Mouse (Mus musculus): ENCODE results near the gene Fut11. TPM values are rescaled to one million over a fixed set of nuclear protein-coding genes. Genes with fewer than 3 reads are reported as not detected.
A peak's percentile ranks its signal among the peaks of the same experiment; 100 is the strongest.

Fut11 gene
- total and polyA plus RNA-seq, 2 experiments from 2014 or later, result 11.1 to 11.9 TPM

GRCm38 (mm10) chr14:20729871-20730270 is 35.1 kb downstream of the Fut11 start:
- TF ChIP-seq CTCF (IDR thresholded peaks at IDR 0.05; ENCODE audit: low read depth) (no peak), EP300 (IDR thresholded peaks at IDR 0.05; ENCODE audit: low read depth) (no peak)
- no peak for ATAC-seq (ENCODE audit: insufficient read depth, low read depth)
- peaks cover 75% of the 10 kb centered on the region for H3K36me3 ChIP-seq (replicated peaks; ENCODE audit: control insufficient read depth, insufficient read depth, low read length)

GRCm38 (mm10) chr14:20730853-20731602 is 36.3 kb downstream of the Fut11 start:
- 85% methylated on average over 9 of the region's 9 CpGs for WGBS
- peaks cover 71% of the 10 kb centered on the region for H3K36me3 ChIP-seq (replicated peaks; ENCODE audit: control insufficient read depth, insufficient read depth, low read length)
- no peak overlapping the region for H3K27ac ChIP-seq (ENCODE audit: low read depth)
- no peak overlapping the region for H3K4me3 ChIP-seq (ENCODE audit: low read depth, low read length)
- peaks cover 20% of the 10 kb centered on the region for H3K4me1 ChIP-seq (ENCODE audit: control insufficient read depth, insufficient read depth)
- no peak overlapping the region for H3K4me2 ChIP-seq (ENCODE audit: low read depth, low read length)
- no peak for ATAC-seq (ENCODE audit: insufficient read depth, low read depth)
- DNase-seq (ENCODE audit: low spot score), result no peak
- H3K27me3 ChIP-seq (ENCODE audit: control insufficient read depth, insufficient read depth, low read length), result no peaks in the 10 kb centered on the region
- no peaks in the 10 kb centered on the region for H3K9me3 ChIP-seq (replicated peaks; ENCODE audit: control insufficient read depth, low read length)
- H3K9ac ChIP-seq (replicated peaks; ENCODE audit: low read depth, low read length), result no peak overlapping the region
- TF ChIP-seq CTCF (IDR thresholded peaks at IDR 0.05; ENCODE audit: low read depth) (no peak), EP300 (IDR thresholded peaks at IDR 0.05; ENCODE audit: low read depth) (no peak)

More at GRCm38 (mm10) chr14:20729871-20730270, 35.1 kb downstream of the Fut11 start:
- H3K9me3 ChIP-seq (replicated peaks; ENCODE audit: control insufficient read depth, low read length), result no peaks in the 10 kb centered on the region
- H3K4me3 ChIP-seq (ENCODE audit: low read depth, low read length), result no peak overlapping the region
- WGBS, result 87% methylated on average over 9 of the region's 9 CpGs
- no peak for DNase-seq (ENCODE audit: low spot score)
- H3K4me1 ChIP-seq (ENCODE audit: control insufficient read depth, insufficient read depth), result peaks cover 16% of the 10 kb centered on the region
- H3K9ac ChIP-seq (replicated peaks; ENCODE audit: low read depth, low read length), result no peak overlapping the region
- H3K4me2 ChIP-seq (ENCODE audit: low read depth, low read length), result no peak overlapping the region
- no peak overlapping the region for H3K27ac ChIP-seq (ENCODE audit: low read depth)
- H3K27me3 ChIP-seq (ENCODE audit: control insufficient read depth, insufficient read depth, low read length), result no peaks in the 10 kb centered on the region

GRCm38 (mm10) chr14:20733041-20733951 is 38.5 kb downstream of the Fut11 start:
- H3K4me2 ChIP-seq (ENCODE audit: low read depth, low read length), result peak overlapping the region; percentile 97
- H3K4me1 ChIP-seq (ENCODE audit: control insufficient read depth, insufficient read depth), result peaks cover 20% of the 10 kb centered on the region
- H3K9ac ChIP-seq (replicated peaks; ENCODE audit: low read depth, low read length), result peak overlapping the region; percentile 96
- H3K36me3 ChIP-seq (replicated peaks; ENCODE audit: control insufficient read depth, insufficient read depth, low read length), result peaks cover 60% of the 10 kb centered on the region
- no peak for TF ChIP-seq CTCF (IDR thresholded peaks at IDR 0.05; ENCODE audit: low read depth)
- no peak for TF ChIP-seq EP300 (IDR thresholded peaks at IDR 0.05; ENCODE audit: low read depth)
- WGBS, result 39% methylated on average over 12 of the region's 12 CpGs
- DNase-seq (ENCODE audit: low spot score) (no peak), ATAC-seq (ENCODE audit: insufficient read depth, low read depth) (no peak)
- H3K4me3 ChIP-seq (ENCODE audit: low read depth, low read length), result peak overlapping the region; percentile 86
- no peaks in the 10 kb centered on the region for H3K9me3 ChIP-seq (replicated peaks; ENCODE audit: control insufficient read depth, low read length)
- no peaks in the 10 kb centered on the region for H3K27me3 ChIP-seq (ENCODE audit: control insufficient read depth, insufficient read depth, low read length)
- H3K27ac ChIP-seq (ENCODE audit: low read depth), result peak overlapping the region; percentile 98

GRCm38 (mm10) chr14:20733952-20734774 is 39.4 kb downstream of the Fut11 start, which contains the start of gene Ndst2:
Ndst2 (minus strand) TSS chr14:20734562.
- Histone ChIP-seq H3K27me3 (ENCODE audit: control insufficient read depth, insufficient read depth, low read length) (no peaks in the 10 kb centered on the region), H3K4me1 (ENCODE audit: control insufficient read depth, insufficient read depth) (peaks cover 20% of the 10 kb centered on the region), H3K9ac (replicated peaks; ENCODE audit: low read depth, low read length) (peak within 1 kb of the TSS; percentile 96), H3K9me3 (replicated peaks; ENCODE audit: control insufficient read depth, low read length) (no peaks in the 10 kb centered on the region), H3K4me3 (ENCODE audit: low read depth, low read length) (peak within 1 kb of the TSS; percentile 86), H3K36me3 (replicated peaks; ENCODE audit: control insufficient read depth, insufficient read depth, low read length) (peaks cover 60% of the 10 kb centered on the region), H3K27ac (ENCODE audit: low read depth) (peak within 1 kb of the TSS; percentile 98), H3K4me2 (ENCODE audit: low read depth, low read length) (peak within 1 kb of the TSS; percentile 97)
- WGBS, result under 1% methylated on average over 72 of the region's 81 CpGs
- TF ChIP-seq CTCF (IDR thresholded peaks at IDR 0.05; ENCODE audit: low read depth) (no peak), EP300 (IDR thresholded peaks at IDR 0.05; ENCODE audit: low read depth) (peak; percentile 74; the same call in 1 of the 2 replicates)
- ATAC-seq (ENCODE audit: insufficient read depth, low read depth), result peak; percentile 97
- peak; percentile 94 for DNase-seq (ENCODE audit: low spot score)

GRCm38 (mm10) chr14:20735052-20735451 is 40.3 kb downstream of the Fut11 start:
- Histone ChIP-seq H3K4me2 (ENCODE audit: low read depth, low read length) (peak overlapping the region; percentile 97; the same call in 1 of the 2 replicates), H3K36me3 (replicated peaks; ENCODE audit: control insufficient read depth, insufficient read depth, low read length) (peaks cover 59% of the 10 kb centered on the region), H3K4me1 (ENCODE audit: control insufficient read depth, insufficient read depth) (peaks cover 20% of the 10 kb centered on the region), H3K27me3 (ENCODE audit: control insufficient read depth, insufficient read depth, low read length) (no peaks in the 10 kb centered on the region), H3K27ac (ENCODE audit: low read depth) (peak overlapping the region; percentile 98), H3K9ac (replicated peaks; ENCODE audit: low read depth, low read length) (no peak overlapping the region; the same call in 1 of the 2 replicates), H3K4me3 (ENCODE audit: low read depth, low read length) (0 out of 2 replicates have a peak overlapping the region, but pooled peaks have one; percentile 86), H3K9me3 (replicated peaks; ENCODE audit: control insufficient read depth, low read length) (no peaks in the 10 kb centered on the region)
- WGBS, result 31% methylated on average over 2 of the region's 2 CpGs
- ATAC-seq (ENCODE audit: insufficient read depth, low read depth) (no peak), DNase-seq (ENCODE audit: low spot score) (no peak)
- TF ChIP-seq EP300 (IDR thresholded peaks at IDR 0.05; ENCODE audit: low read depth) (no peak), CTCF (IDR thresholded peaks at IDR 0.05; ENCODE audit: low read depth) (no peak)
